Mouse (Mus musculus) ovary, adult 10 weeks (tissue): ENCODE data around the gene Alpk1. TPM values are rescaled to one million over a fixed set of nuclear protein-coding genes. Genes with fewer than 3 reads are reported as not detected.

ENCODE experiments used
- polyA plus RNA-seq: library from polyadenylated mRNA; stranded (reverse); fragments of 350-450 nt; fragmentation: Illumina TruSeq; extraction: RNeasy Lipid Tissue Mini Kit (QIAGEN cat#74804); gene quantifications from one replicate; pipeline ENCODE4 v1.2.3, GENCODE M21; 2014

Alpk1 gene
- 4.5 TPM for polyA plus RNA-seq

DNA sequence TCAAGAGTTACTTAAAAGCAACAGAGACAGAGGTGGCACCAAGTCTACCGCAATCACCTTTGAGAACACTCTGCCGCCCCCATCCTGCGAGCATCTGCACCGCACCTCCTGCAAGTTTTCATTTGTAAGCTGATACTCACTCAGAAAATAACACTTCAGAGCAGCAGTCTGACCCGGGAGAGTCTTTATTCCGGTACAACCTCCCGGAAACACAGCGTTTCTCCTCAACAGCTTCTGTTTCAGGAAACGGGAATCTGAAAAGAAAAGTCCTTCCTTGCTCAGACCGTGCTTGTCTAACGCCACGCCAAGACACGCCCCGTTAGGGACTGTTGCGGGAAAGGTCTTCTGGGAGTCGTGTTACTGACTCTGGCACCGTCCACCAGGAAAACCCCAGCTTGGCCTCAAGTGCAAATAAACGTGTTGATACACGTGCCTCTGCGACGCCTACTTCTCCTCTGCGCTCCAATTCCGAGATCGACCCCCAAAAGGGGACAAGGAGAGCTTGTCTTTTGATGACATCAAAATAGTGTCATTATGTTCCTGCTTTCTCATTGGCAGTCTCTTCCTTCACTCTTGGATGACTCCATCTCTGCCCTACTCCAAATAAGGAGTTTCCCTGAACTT is at the start of gene Alpk1:
Gene Alpk1 (minus strand): TSS at position 507 of the 624 bp plus-strand sequence.

DNA sequence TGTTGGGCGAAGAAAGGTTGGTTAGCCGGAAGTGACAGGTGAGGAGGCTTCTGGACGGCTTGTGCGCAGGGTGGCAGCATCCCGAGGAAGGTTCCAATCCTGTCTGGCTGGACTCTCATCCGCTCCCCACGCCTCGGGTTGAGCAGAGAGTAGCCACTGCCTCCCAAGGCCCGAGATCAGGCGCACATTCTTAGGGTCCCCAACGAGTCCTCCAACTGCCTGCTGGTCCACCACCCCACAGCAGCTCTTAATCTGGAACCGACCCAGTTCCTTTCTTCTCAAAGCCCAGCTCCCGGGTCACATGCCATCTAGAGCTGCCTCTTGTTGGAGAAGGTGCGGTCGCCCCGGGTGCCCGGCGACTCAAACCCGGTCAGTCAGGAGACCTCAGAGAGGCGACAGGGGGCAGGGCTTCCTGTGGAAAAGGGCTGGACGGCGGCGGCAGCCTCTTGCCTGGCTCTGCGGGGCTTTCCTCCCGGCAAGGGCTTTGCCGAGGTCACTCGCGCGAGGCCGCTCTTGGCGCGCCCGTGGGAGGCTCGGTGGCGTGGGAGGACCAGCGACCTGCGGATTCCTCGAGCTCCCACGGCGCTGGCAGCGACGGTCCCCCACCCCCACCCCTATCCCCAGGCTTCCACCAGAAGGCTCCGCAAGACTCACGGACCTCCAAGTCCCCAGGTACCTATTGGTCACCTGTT is 9.3 kb upstream of the Alpk1 start, which contains the start of gene Tifa:
Gene Tifa (plus strand): TSS at position 306 of the 692 bp plus-strand sequence.

DNA sequence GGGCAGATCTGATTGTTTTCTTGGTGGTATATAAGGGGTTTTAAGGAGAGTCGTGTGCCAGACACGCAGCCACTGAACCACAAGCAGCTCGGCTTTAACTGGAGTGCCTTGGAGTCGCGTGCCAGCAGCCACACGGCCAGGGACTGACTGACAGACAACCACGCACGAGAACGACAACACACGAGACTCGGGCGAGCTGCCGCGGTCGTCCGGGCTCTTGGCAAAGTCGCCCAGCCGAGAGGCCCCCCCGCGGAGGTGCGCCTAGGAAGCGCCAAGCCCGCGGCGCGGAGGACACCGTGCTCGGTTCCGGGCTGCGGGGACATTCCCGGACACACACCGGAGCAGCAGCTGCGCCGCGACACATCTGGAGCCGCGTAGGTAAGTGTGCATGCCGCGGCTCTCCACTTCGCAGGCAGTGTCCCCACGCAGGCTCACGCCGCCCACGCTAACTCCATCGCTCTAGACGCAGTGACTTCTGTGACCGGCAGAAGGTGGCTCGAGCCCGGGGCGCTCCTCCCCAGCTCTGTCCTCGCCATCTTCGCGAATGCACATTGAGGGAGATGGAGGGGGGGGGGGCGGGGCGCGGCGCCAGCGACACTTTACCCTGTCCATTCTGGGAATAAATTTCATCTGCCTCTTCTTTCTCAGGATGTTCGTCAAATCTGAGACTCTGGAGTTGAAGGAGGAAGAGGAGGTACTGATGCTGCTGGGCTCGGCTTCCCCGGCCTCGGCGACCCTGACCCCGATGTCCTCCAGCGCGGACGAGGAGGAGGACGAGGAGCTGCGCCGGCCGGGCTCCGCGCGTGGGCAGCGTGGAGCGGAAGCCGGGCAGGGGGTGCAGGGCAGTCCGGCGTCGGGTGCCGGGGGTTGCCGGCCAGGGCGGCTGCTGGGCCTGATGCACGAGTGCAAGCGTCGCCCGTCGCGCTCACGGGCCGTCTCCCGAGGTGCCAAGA is 147.0 kb downstream of the Alpk1 start, which contains the start of gene Neurog2:
Gene Neurog2 (plus strand): TSS at position 56 of the 953 bp plus-strand sequence.

Other genes starting within 250 kb of the Alpk1 start
- 108 TPM for gene Larp7, start 227.2 kb downstream of the Alpk1 start, polyA plus RNA-seq
- 6.6 TPM for gene Zgrf1, start 227.0 kb downstream of the Alpk1 start, polyA plus RNA-seq
- not detected for gene Neurog2, start 147.4 kb downstream of the Alpk1 start, polyA plus RNA-seq
- gene Tifa, start 9.3 kb upstream of the Alpk1 start, polyA plus RNA-seq, result 25.9 TPM
- 35.2 TPM for gene Ap1ar, start 57.0 kb upstream of the Alpk1 start, polyA plus RNA-seq
- gene Fam241a, start 115.8 kb upstream of the Alpk1 start, polyA plus RNA-seq, result 8.2 TPM